Mouse (Mus musculus): ENCODE measurements at regions not wholly inside any gene's neighbourhood (a gene's known extent, or its start where the extent isn't known, plus 50 kb on each side); places are given as distances from the start of the nearest gene placed in this dataset.
A peak's percentile ranks its signal among the peaks of the same experiment; 100 is the strongest.

DNA sequence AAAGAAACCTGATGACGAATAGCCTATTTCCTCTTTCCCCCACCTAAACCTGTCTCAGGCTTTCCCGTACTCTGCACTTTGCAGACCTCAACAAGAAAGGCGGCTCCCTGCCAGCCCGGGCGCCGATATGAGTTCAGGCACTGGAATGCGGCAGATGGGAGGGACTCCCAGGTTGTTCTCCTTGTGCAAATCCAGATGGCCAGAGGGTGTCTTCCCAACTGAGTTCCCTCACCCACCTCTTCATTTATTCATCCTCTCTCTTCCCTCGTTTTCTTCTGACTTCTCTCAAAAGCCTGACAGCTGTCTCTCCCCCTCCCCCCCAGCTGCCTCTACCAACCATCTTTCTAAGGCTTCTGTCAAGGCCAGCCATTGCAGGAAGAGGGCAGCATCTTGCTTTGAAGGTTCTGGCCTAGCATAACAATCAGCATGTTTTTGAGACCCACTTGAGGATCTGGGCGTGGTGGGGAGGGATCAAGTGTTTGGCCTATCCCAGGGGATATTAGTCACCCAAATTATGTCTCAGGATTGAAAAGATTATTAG, 93.1 kb upstream of the Itga6 start:
- Histone ChIP-seq H3K4me3 (no peak overlapping the region), H3K27ac (peak overlapping the region; percentile 28; the same call in 1 of the 2 replicates)
- peak; percentile 71 for TF ChIP-seq CTCF (conservative IDR thresholded peaks at IDR 0.05)
- DNase-seq (ENCODE audit: low spot score in 2 of 2) = peak; percentile 60 to 71

DNA sequence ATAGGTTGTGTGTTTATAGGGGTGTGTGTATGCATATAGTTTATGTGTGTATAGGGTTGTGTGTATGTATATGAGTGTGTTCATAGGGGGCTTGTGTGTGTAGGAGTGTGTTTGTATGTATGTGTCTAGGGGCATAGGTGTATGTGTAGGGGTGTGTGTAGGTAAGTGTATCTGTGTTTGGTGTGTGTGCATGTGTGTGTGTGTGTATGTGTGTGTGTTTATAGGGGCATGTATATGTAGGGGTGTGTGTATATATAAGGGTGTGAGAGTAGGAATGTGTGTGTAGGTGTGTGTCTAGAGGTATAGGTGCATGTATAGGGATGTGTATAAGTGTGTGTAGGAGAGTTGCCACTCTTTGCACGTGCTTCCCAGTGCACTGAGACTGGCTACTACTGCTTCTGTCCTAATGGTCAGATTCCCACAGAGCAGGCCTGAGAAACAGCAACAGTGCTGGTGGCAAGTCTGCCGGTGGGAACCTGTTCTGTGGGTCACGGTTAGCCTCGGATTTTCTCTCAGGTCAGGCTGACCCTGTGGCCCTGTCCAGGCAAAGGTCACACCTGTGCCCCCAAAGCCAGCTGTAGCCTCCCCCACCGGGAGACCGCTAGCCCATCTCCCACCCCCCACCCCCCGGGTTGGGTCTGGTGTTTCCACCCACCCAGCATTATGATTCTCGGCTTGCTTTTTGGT, 90.5 kb upstream of the Itga6 start:
- DNase-seq (ENCODE audit: low spot score in 2 of 2) = no peak
- Histone ChIP-seq H3K27ac (no peak overlapping the region), H3K4me3 (no peak overlapping the region)
- no peak for TF ChIP-seq CTCF (conservative IDR thresholded peaks at IDR 0.05)

DNA sequence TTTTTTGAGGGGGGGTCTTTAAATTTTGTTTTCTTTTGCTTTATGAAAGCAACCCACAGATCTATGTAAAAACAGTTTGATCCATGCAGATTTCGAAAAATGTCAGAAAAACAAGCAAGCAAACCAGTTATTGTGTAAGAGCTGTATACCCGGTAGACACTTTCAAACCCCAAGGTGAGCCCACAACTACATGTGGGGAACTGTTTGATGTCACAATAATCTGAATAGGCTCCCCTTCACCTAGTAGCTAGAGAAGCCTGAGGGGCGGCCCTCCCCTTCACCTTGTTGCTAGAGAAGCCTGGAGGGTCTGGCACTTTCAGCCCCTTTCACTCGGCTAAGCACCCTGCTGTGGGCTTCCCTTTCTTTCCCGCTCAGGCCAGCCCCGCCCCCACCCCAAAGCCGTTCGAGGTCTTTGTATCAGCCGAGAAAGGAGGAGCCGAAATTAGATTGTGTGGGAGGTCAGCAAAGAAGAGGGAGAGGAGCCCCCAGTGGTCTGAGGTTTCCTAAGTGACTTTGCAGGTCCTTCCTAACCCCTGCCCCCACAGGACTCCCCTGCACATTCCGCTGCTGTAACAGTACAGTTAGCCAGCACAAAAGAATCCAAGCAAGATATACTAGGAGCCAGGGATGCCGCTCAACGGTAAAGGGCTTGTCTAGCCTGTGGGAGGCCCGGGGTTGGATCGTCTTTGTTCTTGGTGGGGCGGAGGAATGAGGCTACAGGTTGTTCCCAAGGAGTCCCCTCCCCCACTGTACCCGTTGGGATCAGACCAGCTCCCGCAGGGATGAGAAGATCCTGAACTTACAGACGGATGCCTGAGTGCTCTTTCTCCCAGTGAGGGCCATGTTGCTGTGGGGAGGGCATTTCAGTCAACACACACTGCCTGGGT, 89.7 kb upstream of the Itga6 start:
- DNase-seq (ENCODE audit: low spot score in 2 of 2) = peak in 1 of 2 experiments; percentile 35
- peak overlapping the region; percentile 43 for H3K27ac ChIP-seq
- no peak for TF ChIP-seq CTCF (conservative IDR thresholded peaks at IDR 0.05)
- peak overlapping the region; percentile 50 for H3K4me3 ChIP-seq

DNA sequence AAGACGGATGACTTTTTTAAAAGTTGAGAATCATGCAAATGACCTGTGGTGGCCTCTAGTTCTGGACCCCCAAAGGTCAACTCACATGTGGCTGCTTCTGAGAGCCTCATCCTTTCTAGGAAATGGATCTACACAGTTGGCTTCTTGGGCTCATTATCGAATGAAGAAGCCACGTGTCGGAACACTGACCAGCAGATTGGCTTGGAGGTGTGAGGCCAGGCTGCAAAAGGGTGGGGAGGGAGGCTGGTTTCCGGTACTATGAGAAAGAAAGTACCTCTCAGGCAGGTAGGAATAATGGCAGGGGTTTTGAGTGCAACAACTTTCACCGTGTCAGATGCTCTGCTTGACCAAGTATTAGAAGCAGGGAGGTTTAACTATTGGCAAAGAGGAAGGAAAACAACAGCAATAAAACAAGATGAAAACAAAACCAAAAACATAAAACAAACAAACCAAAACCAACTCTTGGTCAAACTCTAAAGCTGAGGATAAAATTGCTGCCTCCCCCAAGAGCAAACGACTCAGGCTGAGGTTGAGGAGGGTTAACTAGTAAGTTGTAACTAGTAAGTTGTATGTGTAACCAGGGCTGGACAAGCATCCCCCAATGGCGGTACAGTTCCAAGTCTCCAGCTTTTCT, 88.7 kb upstream of the Itga6 start:
- Histone ChIP-seq H3K27ac (no peak overlapping the region), H3K4me3 (no peak overlapping the region)
- no peak for DNase-seq (ENCODE audit: low spot score in 2 of 2)
- no peak for TF ChIP-seq CTCF (conservative IDR thresholded peaks at IDR 0.05)

DNA sequence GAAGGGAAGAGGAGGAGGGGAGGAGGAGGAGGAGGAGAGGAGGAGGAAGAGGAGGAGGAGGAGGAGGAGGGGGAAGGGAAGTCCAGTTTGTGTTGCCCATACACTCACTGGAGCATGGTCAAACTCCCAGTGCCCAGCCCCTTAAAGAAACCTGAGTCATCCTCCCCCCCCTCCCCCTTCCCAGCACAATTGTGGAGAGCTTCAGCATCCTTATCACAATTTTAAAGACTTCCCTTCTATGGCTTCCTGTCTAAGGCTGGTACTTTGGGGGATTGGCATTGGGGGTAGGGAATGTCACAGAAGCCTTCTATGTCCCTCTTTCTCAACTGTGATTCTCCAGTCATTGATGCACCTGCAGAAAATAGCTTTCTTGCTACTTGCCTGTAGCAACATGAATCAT, 84.0 kb upstream of the Itga6 start:
- no peak for TF ChIP-seq CTCF (conservative IDR thresholded peaks at IDR 0.05)

DNA sequence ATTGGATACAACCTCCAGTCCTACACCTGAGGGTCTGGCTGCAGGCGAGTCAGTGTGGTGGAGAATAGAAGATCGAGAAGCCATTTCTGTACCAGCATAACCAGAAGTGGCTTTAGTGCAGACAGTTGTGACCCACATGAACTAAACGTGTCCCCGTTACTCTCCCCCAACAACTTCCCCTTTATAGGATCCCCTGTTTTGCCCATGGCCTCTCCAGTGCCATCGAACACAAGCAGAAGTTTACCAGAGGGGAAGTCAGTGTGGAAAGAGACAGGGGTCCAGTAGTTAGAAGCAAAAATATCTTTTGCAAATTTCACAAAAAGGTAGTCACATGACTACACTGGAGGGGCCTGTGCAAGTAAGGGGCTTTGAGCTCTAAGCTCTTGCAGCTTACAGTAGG, 83.4 kb upstream of the Itga6 start:
- Histone ChIP-seq H3K4me3 (no peak overlapping the region), H3K27ac (no peak overlapping the region)
- DNase-seq (ENCODE audit: low spot score in 2 of 2) = no peak
- TF ChIP-seq CTCF (conservative IDR thresholded peaks at IDR 0.05) = no peak

More for the DNA sequence above, 84.0 kb upstream of the Itga6 start:
- Histone ChIP-seq H3K27ac (no peak overlapping the region), H3K4me3 (no peak overlapping the region)
- DNase-seq (ENCODE audit: low spot score in 2 of 2) = no peak

DNA sequence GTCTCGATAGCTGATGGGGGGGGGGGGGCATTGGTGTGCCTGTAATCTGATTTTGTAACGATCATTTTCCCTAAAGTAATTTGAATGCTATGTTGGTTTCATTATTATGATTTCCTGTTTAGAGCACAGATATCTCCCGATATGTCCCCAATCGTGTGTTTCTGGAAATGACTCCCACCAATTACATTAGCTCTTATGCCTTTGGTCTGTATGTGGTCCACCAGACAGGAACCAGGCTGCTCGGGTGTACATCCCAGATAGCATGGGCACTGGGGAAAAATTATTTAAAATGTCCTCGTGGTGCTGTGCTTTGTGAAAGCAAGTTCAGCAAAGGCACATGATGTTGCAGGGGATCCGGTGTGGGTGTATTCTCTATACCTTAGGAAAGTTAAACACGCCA, 82.0 kb upstream of the Itga6 start:
- Histone ChIP-seq H3K27ac (no peak overlapping the region), H3K4me3 (no peak overlapping the region)
- no peak for DNase-seq (ENCODE audit: low spot score in 2 of 2)
- TF ChIP-seq CTCF (conservative IDR thresholded peaks at IDR 0.05) = no peak

DNA sequence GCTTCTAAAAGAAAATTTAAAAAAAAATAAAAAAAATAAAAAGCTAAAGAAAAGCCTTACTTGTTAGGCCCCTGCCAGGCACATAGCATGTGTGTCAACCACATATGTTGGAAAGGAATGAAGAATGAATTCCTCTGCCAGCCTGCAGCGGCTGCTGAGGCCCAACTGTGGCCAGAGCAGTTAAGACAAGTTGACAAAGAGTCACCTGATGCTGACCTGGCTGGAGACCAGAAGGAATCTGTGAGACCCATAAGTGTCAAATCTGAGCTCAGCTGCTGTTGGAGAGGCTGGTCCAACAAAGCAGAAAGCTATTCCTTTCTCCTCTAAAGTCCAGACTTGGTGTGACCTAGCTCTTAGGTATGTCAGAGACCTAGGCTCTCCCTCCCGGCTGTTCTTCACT, 78.5 kb upstream of the Itga6 start:
- TF ChIP-seq CTCF (conservative IDR thresholded peaks at IDR 0.05) = no peak

DNA sequence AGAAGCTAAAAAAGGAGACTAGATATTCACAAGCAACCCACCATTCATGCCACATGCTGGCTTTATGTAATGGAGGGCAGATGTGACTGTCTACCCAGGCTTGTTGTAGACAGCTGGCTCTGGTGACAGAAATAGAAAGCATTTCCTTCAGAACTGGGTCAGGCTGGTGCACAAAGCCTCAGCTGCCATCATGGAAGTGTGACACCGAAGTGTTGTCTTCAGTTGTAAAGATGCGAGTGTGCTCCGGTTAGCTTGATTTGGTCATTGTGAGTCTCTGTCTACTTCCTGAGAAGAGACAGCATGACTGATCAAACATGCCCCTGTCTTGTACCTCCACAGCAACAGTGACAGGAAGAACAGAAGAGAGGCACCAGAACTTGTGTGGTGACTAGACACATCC, 77.7 kb upstream of the Itga6 start:
- DNase-seq (ENCODE audit: low spot score in 2 of 2) = no peak
- TF ChIP-seq CTCF (conservative IDR thresholded peaks at IDR 0.05) = no peak
- H3K4me3 ChIP-seq = no peak overlapping the region
- H3K27ac ChIP-seq = no peak overlapping the region

More for the DNA sequence above, 78.5 kb upstream of the Itga6 start:
- no peak overlapping the region for H3K4me3 ChIP-seq
- no peak for DNase-seq (ENCODE audit: low spot score in 2 of 2)
- H3K27ac ChIP-seq = no peak overlapping the region

DNA sequence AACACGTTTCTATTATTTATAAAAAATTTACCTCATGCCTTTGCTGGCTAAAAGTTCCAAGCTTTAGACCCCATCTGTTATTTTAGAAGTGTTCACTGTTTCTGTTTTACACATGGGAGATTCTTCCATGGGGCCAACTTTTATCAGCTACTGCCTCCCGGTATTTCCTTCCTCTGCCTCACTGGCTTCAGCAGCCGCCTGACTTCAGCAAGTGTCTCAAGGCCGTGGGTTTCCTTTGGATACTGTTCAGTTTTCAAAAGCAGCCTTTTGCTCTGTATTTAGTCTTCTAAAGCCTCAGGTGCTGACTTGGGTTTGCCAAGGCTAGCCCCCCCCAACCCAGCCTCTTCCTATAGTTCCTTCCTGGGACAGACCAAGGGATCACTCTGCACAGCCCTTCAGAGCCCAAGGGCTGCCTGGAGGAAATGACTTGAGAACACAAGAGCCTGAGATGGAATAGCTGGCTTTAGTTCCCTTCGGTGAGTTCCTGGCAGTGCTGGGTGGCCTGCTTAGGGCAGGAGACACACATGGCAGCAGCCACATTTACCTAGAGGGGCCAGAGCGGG, 75.1 kb upstream of the Itga6 start:
- Histone ChIP-seq H3K4me3 (no peak overlapping the region), H3K27ac (no peak overlapping the region)
- TF ChIP-seq CTCF (conservative IDR thresholded peaks at IDR 0.05) = no peak
- no peak for DNase-seq (ENCODE audit: low spot score in 2 of 2)

DNA sequence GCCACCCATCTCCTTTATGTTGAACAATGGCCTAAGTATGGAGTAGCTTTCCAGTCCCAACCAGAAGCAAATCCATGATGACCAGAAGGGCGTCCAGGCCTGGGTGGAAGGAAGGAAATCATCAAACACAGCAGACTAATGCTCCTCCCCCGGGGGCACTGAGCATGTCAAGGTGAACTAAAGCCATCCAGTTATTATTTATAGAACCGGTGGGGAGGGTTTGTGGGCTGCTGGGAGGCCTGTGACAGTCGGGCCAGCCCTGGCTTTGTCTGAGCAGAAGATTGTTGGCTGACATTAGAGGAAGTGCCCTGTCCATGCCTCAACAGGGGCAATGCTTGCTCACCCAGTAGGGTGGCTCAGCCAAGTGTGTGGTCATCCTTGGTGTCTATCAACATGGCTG, 74.5 kb upstream of the Itga6 start:
- no peak overlapping the region for H3K27ac ChIP-seq
- no peak overlapping the region for H3K4me3 ChIP-seq
- no peak for TF ChIP-seq CTCF (conservative IDR thresholded peaks at IDR 0.05)
- DNase-seq (ENCODE audit: low spot score in 2 of 2) = no peak

DNA sequence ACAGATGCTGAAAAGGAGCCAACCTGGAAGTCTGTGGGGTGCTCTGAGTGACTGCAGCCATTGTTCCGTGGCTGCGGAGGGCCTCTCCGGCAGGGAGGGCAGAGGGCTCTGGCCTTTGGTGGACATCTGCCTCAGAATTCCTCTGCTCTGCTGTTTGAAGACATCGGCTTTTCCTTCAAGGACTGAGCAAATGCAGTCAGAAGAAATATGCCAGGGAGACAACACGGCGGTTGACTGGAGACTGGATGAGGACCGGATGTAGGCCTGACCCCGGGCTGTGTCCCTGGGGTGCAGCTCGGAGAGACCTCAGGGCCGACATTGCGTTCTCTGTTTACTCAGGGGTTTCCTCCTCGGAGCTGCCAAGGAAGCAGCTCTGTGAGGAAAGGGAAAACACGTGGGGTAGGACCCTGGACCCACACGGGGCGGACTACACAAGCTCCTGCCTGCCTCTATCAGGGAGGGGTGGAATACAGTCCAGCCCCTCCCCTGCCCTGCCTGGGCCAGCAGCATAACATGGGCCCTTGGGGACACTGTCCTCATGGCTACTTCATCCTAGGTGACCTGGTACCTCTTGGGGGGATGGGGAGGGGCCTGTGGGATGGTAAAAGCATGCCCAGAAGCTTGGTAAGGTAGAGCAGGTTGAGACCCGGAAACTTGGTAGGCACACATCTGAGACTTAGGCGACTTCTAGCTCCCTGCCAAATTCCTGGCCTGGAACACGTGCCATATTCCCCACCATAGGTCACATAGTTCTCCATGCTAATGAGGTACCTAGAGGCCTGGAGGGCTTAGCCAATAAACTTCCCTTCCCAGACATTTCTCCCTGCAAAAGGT, 72.1 kb upstream of the Itga6 start:
- Histone ChIP-seq H3K4me3 (no peak overlapping the region), H3K27ac (peak overlapping the region; percentile 61)
- DNase-seq (ENCODE audit: low spot score in 2 of 2) = no peak
- TF ChIP-seq CTCF (conservative IDR thresholded peaks at IDR 0.05) = no peak

Measured in layer of hippocampus, adult 2 months (tissue).